Mouse (Mus musculus): ENCODE results near the gene Cep112. TPM values are rescaled to one million over a fixed set of nuclear protein-coding genes. Genes with fewer than 3 reads are reported as not detected.

Cep112 gene
- total RNA-seq, 1 experiment = 0.85 TPM

- Histone ChIP-seq H3K4me1 (ENCODE audit: control insufficient read depth in 2 of 2, insufficient read depth in 2 of 2, low read length in 2 of 2, poor library complexity in 1 of 2) (no peaks in the 10 kb centered on the region), H3K36me3 (ENCODE audit: control insufficient read depth, insufficient read depth, low read length, poor library complexity, severe bottlenecking) (no peaks in the 10 kb centered on the region), H3K9ac (ENCODE audit: insufficient read depth, low read depth, low read length, poor library complexity, severe bottlenecking) (no peak overlapping the region), H3K4me3 (ENCODE audit: insufficient read depth in 1 of 2, low read depth in 1 of 2, low read length in 2 of 2, poor library complexity in 1 of 2, severe bottlenecking in 1 of 2) (no peak overlapping the region), H3K27ac (ENCODE audit: insufficient read depth, low read depth, low read length, poor library complexity, severe bottlenecking) (no peak overlapping the region), H3K9me3 (ENCODE audit: control insufficient read depth, insufficient read depth, low read depth, low read length) (no peaks in the 10 kb centered on the region)
- no peak for TF ChIP-seq ZC3H11A (IDR thresholded peaks at IDR 0.05; ENCODE audit: borderline replicate concordance, low read depth, low read length)
- no peak for TF ChIP-seq CHD2 (IDR thresholded peaks at IDR 0.05; ENCODE audit: low read depth, low read length)
- no peak for TF ChIP-seq MAFK (IDR thresholded peaks at IDR 0.05; ENCODE audit: insufficient read depth, low read depth, low read length)
- TF ChIP-seq HCFC1 (IDR thresholded peaks at IDR 0.05; ENCODE audit: borderline replicate concordance, insufficient read depth, low read length) = no peak
- no peak for TF ChIP-seq ZNF384 (IDR thresholded peaks at IDR 0.05; ENCODE audit: low read depth, low read length)
- no peak for DNase-seq (ENCODE audit: low read depth, low spot score)
- in situ Hi-C loops (cut with MboI; ENCODE audit: low sequenced_read_pairs in 2 of 2, unreplicated experiment in 2 of 2) = no loop called here
Observed at GRCm38 (mm10) chr11:108508190-108508589, 83.2 kb downstream of the Cep112 start.

GRCm38 (mm10) chr11:108527725-108528363, 102.9 kb downstream of the Cep112 start:
- Histone ChIP-seq H3K9ac (ENCODE audit: insufficient read depth, low read depth, low read length, poor library complexity, severe bottlenecking) (no peak overlapping the region), H3K4me3 (ENCODE audit: insufficient read depth in 1 of 2, low read depth in 1 of 2, low read length in 2 of 2, poor library complexity in 1 of 2, severe bottlenecking in 1 of 2) (no peak overlapping the region), H3K36me3 (ENCODE audit: control insufficient read depth, insufficient read depth, low read length, poor library complexity, severe bottlenecking) (no peaks in the 10 kb centered on the region), H3K9me3 (ENCODE audit: control insufficient read depth, insufficient read depth, low read depth, low read length) (no peaks in the 10 kb centered on the region), H3K27ac (ENCODE audit: insufficient read depth, low read depth, low read length, poor library complexity, severe bottlenecking) (no peak overlapping the region), H3K4me1 (ENCODE audit: control insufficient read depth in 2 of 2, insufficient read depth in 2 of 2, low read length in 2 of 2, poor library complexity in 1 of 2) (no peaks in the 10 kb centered on the region)
- no peak for DNase-seq (ENCODE audit: low read depth, low spot score)
- in situ Hi-C loops (cut with MboI; ENCODE audit: low sequenced_read_pairs in 2 of 2, unreplicated experiment in 2 of 2) = no loop called here
- TF ChIP-seq ZNF384 (IDR thresholded peaks at IDR 0.05; ENCODE audit: low read depth, low read length) (no peak), MAFK (IDR thresholded peaks at IDR 0.05; ENCODE audit: insufficient read depth, low read depth, low read length) (no peak), CHD2 (IDR thresholded peaks at IDR 0.05; ENCODE audit: low read depth, low read length) (no peak), HCFC1 (IDR thresholded peaks at IDR 0.05; ENCODE audit: borderline replicate concordance, insufficient read depth, low read length) (no peak), ZC3H11A (IDR thresholded peaks at IDR 0.05; ENCODE audit: borderline replicate concordance, low read depth, low read length) (no peak)

GRCm38 (mm10) chr11:108532901-108533300, 107.9 kb downstream of the Cep112 start:
- Histone ChIP-seq H3K36me3 (ENCODE audit: control insufficient read depth, insufficient read depth, low read length, poor library complexity, severe bottlenecking) (no peaks in the 10 kb centered on the region), H3K4me3 (ENCODE audit: insufficient read depth in 1 of 2, low read depth in 1 of 2, low read length in 2 of 2, poor library complexity in 1 of 2, severe bottlenecking in 1 of 2) (no peak overlapping the region), H3K27ac (ENCODE audit: insufficient read depth, low read depth, low read length, poor library complexity, severe bottlenecking) (no peak overlapping the region), H3K9ac (ENCODE audit: insufficient read depth, low read depth, low read length, poor library complexity, severe bottlenecking) (no peak overlapping the region), H3K9me3 (ENCODE audit: control insufficient read depth, insufficient read depth, low read depth, low read length) (no peaks in the 10 kb centered on the region), H3K4me1 (ENCODE audit: control insufficient read depth in 2 of 2, insufficient read depth in 2 of 2, low read length in 2 of 2, poor library complexity in 1 of 2) (no peaks in the 10 kb centered on the region)
- DNase-seq (ENCODE audit: low read depth, low spot score) = no peak
- TF ChIP-seq MAFK (IDR thresholded peaks at IDR 0.05; ENCODE audit: insufficient read depth, low read depth, low read length) = no peak
- no peak for TF ChIP-seq CHD2 (IDR thresholded peaks at IDR 0.05; ENCODE audit: low read depth, low read length)
- TF ChIP-seq HCFC1 (IDR thresholded peaks at IDR 0.05; ENCODE audit: borderline replicate concordance, insufficient read depth, low read length) = no peak
- TF ChIP-seq ZNF384 (IDR thresholded peaks at IDR 0.05; ENCODE audit: low read depth, low read length) = no peak
- no peak for TF ChIP-seq ZC3H11A (IDR thresholded peaks at IDR 0.05; ENCODE audit: borderline replicate concordance, low read depth, low read length)
- in situ Hi-C loops (cut with MboI; ENCODE audit: low sequenced_read_pairs in 2 of 2, unreplicated experiment in 2 of 2) = no loop called here

- no peaks in the 10 kb centered on the region for H3K36me3 ChIP-seq (ENCODE audit: control insufficient read depth, insufficient read depth, low read length, poor library complexity, severe bottlenecking)
- no peaks in the 10 kb centered on the region for H3K9me3 ChIP-seq (ENCODE audit: control insufficient read depth, insufficient read depth, low read depth, low read length)
- H3K4me3 ChIP-seq (ENCODE audit: insufficient read depth in 1 of 2, low read depth in 1 of 2, low read length in 2 of 2, poor library complexity in 1 of 2, severe bottlenecking in 1 of 2) = no peak overlapping the region
- TF ChIP-seq MAFK (IDR thresholded peaks at IDR 0.05; ENCODE audit: insufficient read depth, low read depth, low read length) (no peak), HCFC1 (IDR thresholded peaks at IDR 0.05; ENCODE audit: borderline replicate concordance, insufficient read depth, low read length) (no peak), CHD2 (IDR thresholded peaks at IDR 0.05; ENCODE audit: low read depth, low read length) (no peak), ZNF384 (IDR thresholded peaks at IDR 0.05; ENCODE audit: low read depth, low read length) (no peak), ZC3H11A (IDR thresholded peaks at IDR 0.05; ENCODE audit: borderline replicate concordance, low read depth, low read length) (no peak)
- H3K9ac ChIP-seq (ENCODE audit: insufficient read depth, low read depth, low read length, poor library complexity, severe bottlenecking) = no peak overlapping the region
- no peaks in the 10 kb centered on the region for H3K4me1 ChIP-seq (ENCODE audit: control insufficient read depth in 2 of 2, insufficient read depth in 2 of 2, low read length in 2 of 2, poor library complexity in 1 of 2)
- in situ Hi-C loops (cut with MboI; ENCODE audit: low sequenced_read_pairs in 2 of 2, unreplicated experiment in 2 of 2) = no loop called here
- H3K27ac ChIP-seq (ENCODE audit: insufficient read depth, low read depth, low read length, poor library complexity, severe bottlenecking) = no peak overlapping the region
- no peak for DNase-seq (ENCODE audit: low read depth, low spot score)
Observed at GRCm38 (mm10) chr11:108534014-108534413, 109.0 kb downstream of the Cep112 start.

All from ES-E14 (cell line).